Mouse (Mus musculus) kidney, embryonic 16.5 days (tissue): Measurements from ENCODE around the gene Trim68. TPM values are rescaled to one million over a fixed set of nuclear protein-coding genes. Genes with fewer than 3 reads are reported as not detected.
"Not testable (repeated sequence)": the region's sequence is repeated elsewhere in the genome, so short reads cannot be mapped to it uniquely, and the experiment has no call there.

Experiments
- ATAC-seq: fragments of 200-750 bp; cut with Nextera tagmentation; 2 replicates; pipeline ENCODE4 v1.8.0; 2017; ENCODE audit warnings: moderate TSS enrichment; ENCODE audit not compliant: low FRiP score, low TSS enrichment
- H3K27ac ChIP-seq: fragments of 300-500 bp; sonication (generic); 2 replicates; pipeline ENCODE4 v1.5.1; 2014; ENCODE audit warnings: low read length
- H3K27me3 ChIP-seq: fragments of 300-500 bp; sonication (generic); 2 replicates; pipeline ENCODE4 v1.6.1; 2014; ENCODE audit warnings: low read length, control low read depth, mixed read lengths; ENCODE audit not compliant: insufficient read depth
- H3K36me3 ChIP-seq: fragments of 300-500 bp; sonication (generic); 2 replicates; pipeline ENCODE4 v1.6.1; 2014; ENCODE audit warnings: low read length, control low read depth, mixed read lengths; ENCODE audit not compliant: insufficient read depth
- H3K4me1 ChIP-seq: fragments of 300-500 bp; sonication (generic); 2 replicates; pipeline ENCODE4 v1.6.1; 2014; ENCODE audit warnings: low read length, control low read depth, mixed read lengths; ENCODE audit not compliant: insufficient read depth
- H3K4me2 ChIP-seq: fragments of 300-500 bp; sonication (generic); replicated peaks from 2 replicates; pipeline ENCODE4 v1.6.1; 2014; ENCODE audit warnings: low read depth, low read length
- H3K4me3 ChIP-seq: fragments of 300-500 bp; sonication (generic); 2 replicates; pipeline ENCODE4 v1.5.1; 2014; ENCODE audit warnings: mild to moderate bottlenecking, low read length
- H3K9ac ChIP-seq: fragments of 300-500 bp; sonication (generic); replicated peaks from 2 replicates; pipeline ENCODE4 v1.6.1; 2014; ENCODE audit warnings: low read length
- H3K9me3 ChIP-seq: fragments of 300-500 bp; sonication (generic); 2 replicates; pipeline ENCODE4 v1.6.1; 2016; ENCODE audit warnings: low read length, control low read depth
- WGBS: fragments of 180-500 bp; shearing (Covaris S2); extraction: QIAGEN DNeasy Blood & Tissue Kit; methylation state at CpG from one replicate; pipeline ENCODE4 v1.1.7; 2014; 5-methylcytosine and 5-hydroxymethylcytosine counted together
- polyA plus RNA-seq: library from polyadenylated mRNA; unstranded; fragments of >200 nt; fragmentation: Nextera tagmentation; extraction: Ambion mirVana; gene quantifications from 2 replicates; pipeline ENCODE4 v1.2.1, GENCODE M21; 2015

Trim68 gene
- polyA plus RNA-seq, 1 experiment from 2014 or later, result 14.6 TPM

DNA sequence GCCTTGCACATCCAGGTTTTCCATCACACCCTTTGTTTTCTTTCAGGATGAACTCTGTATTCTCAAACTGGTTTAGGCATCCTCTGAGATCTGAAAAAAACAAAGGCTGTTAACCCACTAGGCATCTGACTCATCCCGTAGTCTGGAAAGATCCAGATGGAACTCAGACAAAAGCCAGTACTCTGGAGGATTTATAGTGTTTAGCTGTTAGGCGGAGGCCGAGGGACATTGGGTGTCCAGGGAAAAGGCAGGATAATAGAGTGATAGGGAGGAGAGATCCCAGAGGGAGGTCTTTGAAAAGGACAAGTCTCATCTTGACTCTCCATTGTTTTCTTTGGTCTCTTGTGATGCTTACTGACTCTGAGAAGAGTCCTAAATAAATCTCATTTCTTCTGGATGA lies 22.5 kb downstream of the Trim68 start, which contains the start of gene Olfr556:
Olfr556 (plus strand) TSS at position 301 of the 400 bp plus-strand sequence.
- Histone ChIP-seq H3K4me2 (no peak within 1 kb of the TSS), H3K9me3 (no peaks in the 10 kb centered on the region), H3K27me3 (no peaks in the 10 kb centered on the region), H3K4me1 (no peaks in the 10 kb centered on the region), H3K27ac (no peak within 1 kb of the TSS), H3K9ac (no peak within 1 kb of the TSS), H3K4me3 (no peak within 1 kb of the TSS), H3K36me3 (no peaks in the 10 kb centered on the region)
- 36% methylated on average over 3 of the region's 3 CpGs for WGBS
- ATAC-seq, result no peak

DNA sequence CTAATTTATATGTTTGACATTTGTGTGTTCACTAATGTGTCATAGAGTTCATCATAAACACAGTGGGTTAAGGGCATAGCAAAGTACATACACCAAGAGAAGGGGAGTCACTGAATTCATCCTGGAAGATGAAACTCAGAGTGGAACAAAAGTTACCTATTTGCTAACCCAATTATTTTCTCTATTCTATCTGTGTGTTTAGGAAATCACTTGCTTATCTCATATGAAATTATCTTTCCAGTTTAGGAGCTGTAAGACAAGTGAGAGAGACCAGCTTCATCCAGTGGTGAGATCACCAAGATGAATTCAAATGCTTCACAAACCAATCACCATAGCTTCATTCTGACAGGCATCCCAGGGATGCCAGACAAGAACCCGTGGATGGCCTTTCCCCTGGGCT lies 28.6 kb downstream of the Trim68 start, which contains the start of gene Olfr555:
Olfr555 (plus strand) TSS at position 301 of the 400 bp plus-strand sequence.
- no peak for ATAC-seq
- H3K27me3 ChIP-seq, result no peaks in the 10 kb centered on the region
- H3K4me1 ChIP-seq, result no peaks in the 10 kb centered on the region
- H3K4me2 ChIP-seq, result no peak within 1 kb of the TSS
- H3K36me3 ChIP-seq, result no peaks in the 10 kb centered on the region
- no peak within 1 kb of the TSS for H3K4me3 ChIP-seq
- H3K9ac ChIP-seq, result no peak within 1 kb of the TSS
- 74% methylated on average over 1 of the region's 1 CpGs for WGBS
- no peak within 1 kb of the TSS for H3K27ac ChIP-seq
- no peaks in the 10 kb centered on the region for H3K9me3 ChIP-seq

DNA sequence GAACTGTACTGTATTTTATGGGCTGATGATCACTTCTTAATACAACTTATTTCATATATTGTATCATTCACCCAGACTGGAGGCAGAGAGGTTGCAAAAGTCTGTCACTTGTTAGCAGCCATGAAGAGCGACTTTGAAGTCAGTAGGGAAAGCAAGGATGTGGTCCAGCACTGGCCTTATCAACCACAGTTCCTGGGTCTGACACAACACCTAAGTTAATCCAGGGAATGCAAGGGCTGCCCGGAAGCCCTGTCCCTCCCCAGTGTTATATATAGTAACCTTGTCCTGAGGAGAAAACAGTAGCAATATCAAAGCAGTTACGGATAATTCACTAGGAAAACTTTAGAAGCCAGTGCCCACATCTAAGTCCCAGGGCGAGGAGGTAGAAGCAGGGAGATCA lies 42.2 kb downstream of the Trim68 start:
- not testable (repeated sequence) for ATAC-seq, H3K4me2 ChIP-seq, H3K27me3 ChIP-seq, H3K27ac ChIP-seq, H3K4me3 ChIP-seq, H3K4me1 ChIP-seq, H3K36me3 ChIP-seq, H3K9ac ChIP-seq, H3K9me3 ChIP-seq
- WGBS, result 80% methylated on average over 3 of the region's 4 CpGs

DNA sequence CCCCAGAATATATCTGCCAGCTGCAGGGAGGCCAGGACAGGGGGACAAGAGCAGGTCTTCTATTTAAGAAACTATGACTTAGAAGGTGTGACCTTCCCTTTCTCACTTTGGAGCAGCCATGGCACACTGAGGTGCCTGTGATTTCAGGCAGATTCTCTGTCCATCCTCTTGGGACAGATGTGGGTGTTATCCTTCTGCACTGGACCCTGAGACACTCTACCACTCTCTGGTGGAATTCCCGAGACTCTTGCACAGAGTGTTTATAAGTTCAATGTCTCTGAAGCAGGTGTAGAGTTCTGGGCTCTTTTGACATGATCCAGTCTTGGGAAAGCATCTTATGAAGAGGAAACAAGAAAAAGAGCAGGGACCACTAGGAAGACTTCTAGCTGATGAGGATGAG lies 49.0 kb downstream of the Trim68 start, which contains the start of gene Olfr554:
Olfr554 (plus strand) TSS at position 301 of the 400 bp plus-strand sequence.
- Histone ChIP-seq H3K4me1 (no peaks in the 10 kb centered on the region), H3K27ac (no peak within 1 kb of the TSS), H3K4me2 (no peak within 1 kb of the TSS), H3K9me3 (no peaks in the 10 kb centered on the region), H3K36me3 (no peaks in the 10 kb centered on the region), H3K4me3 (no peak within 1 kb of the TSS), H3K27me3 (no peaks in the 10 kb centered on the region), H3K9ac (no peak within 1 kb of the TSS)
- no peak for ATAC-seq
- WGBS, result 68% methylated on average over 1 of the region's 1 CpGs

DNA sequence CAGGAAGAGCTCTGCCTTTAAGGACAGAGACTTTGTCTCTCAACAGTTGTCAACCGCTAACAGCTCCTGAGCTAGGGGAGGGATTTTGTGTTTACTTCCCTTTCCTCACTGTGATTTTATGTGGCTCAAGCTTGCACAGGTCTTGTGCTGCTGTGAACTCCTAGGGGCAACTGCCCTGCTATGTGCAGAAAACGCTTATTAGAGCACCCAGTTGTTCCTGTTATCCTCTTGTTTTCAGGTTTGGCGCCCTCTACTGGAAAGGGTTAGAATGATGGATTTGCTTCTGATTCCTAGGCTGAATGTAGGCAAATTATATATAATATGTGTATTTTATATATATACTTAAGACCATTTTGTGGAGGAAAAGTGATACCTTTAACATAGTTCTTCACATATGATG lies 50.5 kb downstream of the Trim68 start:
- 33% methylated on average over 3 of the region's 3 CpGs for WGBS

More for the DNA sequence above, 50.5 kb downstream of the Trim68 start:
- Histone ChIP-seq H3K4me2 (no peak overlapping the region), H3K9ac (no peak overlapping the region), H3K4me1 (no peaks in the 10 kb centered on the region), H3K36me3 (no peaks in the 10 kb centered on the region), H3K9me3 (no peaks in the 10 kb centered on the region), H3K27me3 (no peaks in the 10 kb centered on the region), H3K27ac (no peak overlapping the region), H3K4me3 (no peak overlapping the region)
- ATAC-seq, result no peak

Other genes with a start within 250 kb of the Trim68 start
- gene Rrm1, start 245.6 kb downstream of the Trim68 start, polyA plus RNA-seq, result 169 and 181 TPM in 2 replicates
- gene Olfr543, start 205.6 kb downstream of the Trim68 start, polyA plus RNA-seq, result 0.41 and 0.51 TPM in 2 replicates
- gene Olfr544, start 199.0 kb downstream of the Trim68 start, polyA plus RNA-seq, result 0.18 TPM in 1 of 2 replicates, not detected in the other
- 0.08 TPM in 1 of 2 replicates, not detected in the other for gene Olfr545, start 187.8 kb downstream of the Trim68 start, polyA plus RNA-seq
- gene Olfr547, start 152.6 kb downstream of the Trim68 start, polyA plus RNA-seq, result not detected in 2 replicates
- gene Olfr548-ps1, start 146.4 kb downstream of the Trim68 start, polyA plus RNA-seq, result not detected in 2 replicates
- not detected in 2 replicates for gene Olfr549, start 137.5 kb downstream of the Trim68 start, polyA plus RNA-seq
- gene Trim21, start 121.8 kb downstream of the Trim68 start, polyA plus RNA-seq, result 0.42 and 0.77 TPM in 2 replicates
- not detected in 2 replicates for gene Olfr550, start 115.9 kb downstream of the Trim68 start, polyA plus RNA-seq
- gene Olfr551, start 95.4 kb downstream of the Trim68 start, polyA plus RNA-seq, result not detected in 2 replicates
- not detected in 2 replicates for gene Olfr552, start 89.6 kb downstream of the Trim68 start, polyA plus RNA-seq
- not detected in 2 replicates for gene Olfr553, start 69.1 kb downstream of the Trim68 start, polyA plus RNA-seq
- gene Olfr554, start 48.9 kb downstream of the Trim68 start, polyA plus RNA-seq, result not detected in 2 replicates
- gene Olfr555, start 28.5 kb downstream of the Trim68 start, polyA plus RNA-seq, result not detected in 2 replicates
- not detected in 2 replicates for gene Olfr556, start 22.4 kb downstream of the Trim68 start, polyA plus RNA-seq
- gene Olfr557, start 8.6 kb upstream of the Trim68 start, polyA plus RNA-seq, result not detected in 2 replicates
- 0.92 and 1.1 TPM in 2 replicates for gene Olfr558, start 14.9 kb upstream of the Trim68 start, polyA plus RNA-seq
- gene Olfr33, start 31.7 kb upstream of the Trim68 start, polyA plus RNA-seq, result not detected in 2 replicates
- gene Olfr559, start 40.2 kb upstream of the Trim68 start, polyA plus RNA-seq, result not detected in 2 replicates
- not detected in 2 replicates for gene Olfr560, start 72.0 kb upstream of the Trim68 start, polyA plus RNA-seq
- gene Olfr78, start 72.1 kb upstream of the Trim68 start, polyA plus RNA-seq, result 0.58 and 0.89 TPM in 2 replicates
- gene Olfr561, start 83.9 kb upstream of the Trim68 start, polyA plus RNA-seq, result not detected in 2 replicates
- gene Olfr564, start 116.2 kb upstream of the Trim68 start, polyA plus RNA-seq, result not detected in 2 replicates
- not detected in 2 replicates for gene Olfr566, start 171.4 kb upstream of the Trim68 start, polyA plus RNA-seq
- gene Olfr568, start 189.8 kb upstream of the Trim68 start, polyA plus RNA-seq, result not detected in 2 replicates
- gene Olfr569, start 203.6 kb upstream of the Trim68 start, polyA plus RNA-seq, result not detected in 2 replicates
- not detected in 2 replicates for gene Olfr570, start 207.2 kb upstream of the Trim68 start, polyA plus RNA-seq
- gene Olfr571, start 230.2 kb upstream of the Trim68 start, polyA plus RNA-seq, result not detected in 2 replicates
- gene Olfr572, start 237.1 kb upstream of the Trim68 start, polyA plus RNA-seq, result not detected in 2 replicates